Mouse (Mus musculus) embryonic fibroblast, embryonic 13.5 days (primary cell): ENCODE measurements around the gene Fbxl19. TPM values are rescaled to one million over a fixed set of nuclear protein-coding genes. Genes with fewer than 3 reads are reported as not detected.
"Not testable (repeated sequence)": the region's sequence is repeated elsewhere in the genome, so short reads cannot be mapped to it uniquely, and the experiment has no call there.

ENCODE experiments used
- H3K27ac ChIP-seq: 2 replicates; pipeline ENCODE4 v1.5.1; 2012; ENCODE audit warnings: low read length, control low read depth, inconsistent platforms; ENCODE audit not compliant: insufficient read depth
- H3K4me1 ChIP-seq: 2 replicates; pipeline ENCODE4 v1.6.1; 2011; ENCODE audit warnings: low read length; ENCODE audit not compliant: control insufficient read depth, insufficient read depth
- H3K4me3 ChIP-seq: 2 replicates; pipeline ENCODE4 v1.5.1; 2011; ENCODE audit warnings: mild to moderate bottlenecking, control low read depth, low read length; ENCODE audit not compliant: insufficient read depth
- CTCF ChIP-seq: IDR thresholded peaks from 2 replicates; pipeline ENCODE4 v1.5.1; 2011; ENCODE audit warnings: mild to moderate bottlenecking, control low read depth, low read length, moderate library complexity, borderline replicate concordance; ENCODE audit not compliant: insufficient read depth
- POLR2A ChIP-seq: IDR thresholded peaks from 2 replicates; pipeline ENCODE4 v1.6.1; 2011; ENCODE audit warnings: low read depth, mild to moderate bottlenecking, control low read depth, low read length, moderate library complexity
- polyA plus RNA-seq: library from polyadenylated mRNA; stranded (reverse); fragments of >200 nt; gene quantifications from 2 replicates; pipeline ENCODE4 v1.2.4, GENCODE M21; 2011; ENCODE audit warnings: low read depth; ENCODE audit not compliant: missing spikeins, insufficient read length

Gene Fbxl19
- polyA plus RNA-seq, 1 experiment: 17.8 TPM

DNA sequence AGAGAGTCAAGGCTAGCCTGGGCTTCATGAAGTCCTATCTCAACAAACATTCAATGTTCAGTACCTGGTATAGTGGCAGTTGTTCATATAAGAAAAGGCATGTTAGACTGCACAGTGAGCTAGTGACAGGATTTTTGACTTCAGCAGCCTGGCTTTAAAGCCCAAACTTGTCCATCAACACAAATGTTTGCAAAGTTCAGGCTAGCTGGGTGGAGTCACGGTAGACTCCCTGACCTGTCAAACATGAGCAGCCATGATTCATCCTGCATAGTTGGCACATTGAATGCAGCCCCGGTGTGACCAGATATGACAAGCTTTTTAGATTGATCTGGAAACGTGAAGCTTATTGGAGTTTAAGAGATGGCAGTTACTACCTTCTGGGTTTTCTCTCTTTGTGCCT lies 27.7 kb downstream of the Fbxl19 start:
- Histone ChIP-seq H3K27ac (no peak overlapping the region), H3K4me1 (no peaks in the 10 kb centered on the region; the same call in none of the 2 replicates), H3K4me3 (no peak overlapping the region)
- TF ChIP-seq POLR2A (no peak), CTCF (no peak)

DNA sequence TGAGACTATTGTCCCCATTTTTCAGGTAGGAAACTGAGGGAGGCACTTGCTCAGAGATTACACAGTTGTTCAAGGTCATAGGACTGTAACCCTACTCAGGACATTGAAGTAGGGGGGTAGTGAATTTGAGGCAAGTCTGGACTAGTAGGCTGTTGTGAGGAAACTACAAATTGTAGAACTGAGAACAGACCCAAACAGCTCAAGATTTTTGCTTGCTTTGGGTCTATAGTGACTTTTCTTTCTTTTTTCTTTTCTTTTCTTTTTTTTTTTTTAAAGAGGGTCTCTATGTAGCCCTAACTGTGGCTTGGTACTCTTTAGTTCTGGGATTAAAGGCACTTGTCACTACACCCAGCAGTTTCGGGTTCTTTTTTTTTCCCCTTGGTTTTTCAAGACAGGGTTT lies 28.2 kb downstream of the Fbxl19 start:
- H3K27ac ChIP-seq: no peak overlapping the region
- H3K4me1 ChIP-seq: no peaks in the 10 kb centered on the region; the same call in none of the 2 replicates
- H3K4me3 ChIP-seq: no peak overlapping the region
- TF ChIP-seq CTCF (no peak), POLR2A (no peak; the same call in 1 of the 2 replicates)

- Histone ChIP-seq H3K27ac (no peak overlapping the region), H3K4me1 (no peaks in the 10 kb centered on the region; the same call in none of the 2 replicates), H3K4me3 (no peak overlapping the region)
- TF ChIP-seq POLR2A (no peak; the same call in none of the 2 replicates), CTCF (peak; percentile 64)
Observed at GRCm38 (mm10) chr7:127773664-127774384, 29.5 kb downstream of the Fbxl19 start.

- not testable (repeated sequence) for H3K4me1 ChIP-seq
- Histone ChIP-seq H3K4me3 (peak overlapping the region; percentile 78), H3K27ac (peak overlapping the region; percentile 98)
Observed at GRCm38 (mm10) chr7:127775837-127776236, 31.5 kb downstream of the Fbxl19 start.

DNA sequence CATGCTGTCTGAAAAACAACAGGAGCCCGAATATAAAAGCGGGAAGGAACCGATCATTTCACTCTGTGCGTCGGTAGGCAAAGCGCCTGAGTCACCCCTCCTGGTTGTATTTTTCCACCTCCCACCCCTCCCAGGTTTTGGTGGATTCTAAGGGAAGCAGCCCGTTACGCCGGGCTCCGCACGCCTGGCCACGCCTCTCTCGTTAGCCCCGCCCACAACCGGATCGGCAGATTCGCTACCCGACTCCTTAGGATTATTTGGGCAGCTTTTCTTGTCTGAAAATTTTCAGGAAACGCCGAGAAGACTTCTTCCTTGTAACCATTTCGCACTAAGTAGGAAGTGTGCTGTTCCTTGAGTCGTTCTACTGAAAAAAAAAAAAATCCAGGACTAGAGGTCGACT lies 32.1 kb downstream of the Fbxl19 start, which contains the start of gene Setd1a:
Gene Setd1a (plus strand): TSS at position 245 of the 400 bp plus-strand sequence.
- TF ChIP-seq POLR2A (peak; percentile 66), CTCF (no peak)
- Histone ChIP-seq H3K4me1 (peaks cover 2% of the 10 kb centered on the region), H3K27ac (peak within 1 kb of the TSS; percentile 98), H3K4me3 (peak within 1 kb of the TSS; percentile 78)

DNA sequence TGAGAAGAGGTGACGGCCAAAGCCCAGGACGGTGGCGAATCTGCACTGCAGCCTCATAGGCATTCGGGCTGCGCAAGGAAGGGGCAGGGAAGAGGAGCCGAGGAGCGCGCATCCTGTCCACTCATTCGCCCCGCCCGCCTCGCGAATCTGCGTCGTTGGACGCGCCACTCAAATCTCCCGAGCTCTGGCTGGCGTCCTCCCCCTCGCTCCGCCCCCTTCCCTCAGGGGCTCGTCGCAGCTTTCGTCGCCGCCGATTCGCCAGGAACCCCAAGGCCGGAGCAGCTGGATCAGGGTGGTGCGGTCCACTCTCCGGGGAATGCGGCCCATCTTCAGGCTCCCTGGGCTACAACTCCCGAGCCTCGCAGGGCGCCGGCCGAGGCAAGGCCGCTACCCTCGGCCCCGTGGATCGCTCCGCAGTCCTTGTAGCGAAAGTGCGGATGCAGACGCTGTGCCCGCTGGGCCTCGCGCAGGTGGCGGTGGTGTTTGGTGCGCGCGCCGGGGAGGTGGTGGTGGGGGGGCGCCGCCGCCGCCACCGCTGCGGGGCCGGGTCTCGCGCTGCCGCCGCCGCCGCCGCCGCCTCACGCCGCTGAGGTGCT lies 32.6 kb downstream of the Fbxl19 start:
- peak; percentile 76 for TF ChIP-seq POLR2A
- TF ChIP-seq CTCF: no peak
- H3K4me3 ChIP-seq: peak overlapping the region; percentile 78
- peak overlapping the region; percentile 98 for H3K27ac ChIP-seq
- peaks cover 2% of the 10 kb centered on the region for H3K4me1 ChIP-seq

GRCm38 (mm10) chr7:127777474-127778266 lies 33.3 kb downstream of the Fbxl19 start:
- H3K4me3 ChIP-seq: peak overlapping the region; percentile 57
- peaks cover 2% of the 10 kb centered on the region for H3K4me1 ChIP-seq
- TF ChIP-seq POLR2A (peak; percentile 59; the same call in 1 of the 2 replicates), CTCF (no peak)
- peak overlapping the region; percentile 59 for H3K27ac ChIP-seq

DNA sequence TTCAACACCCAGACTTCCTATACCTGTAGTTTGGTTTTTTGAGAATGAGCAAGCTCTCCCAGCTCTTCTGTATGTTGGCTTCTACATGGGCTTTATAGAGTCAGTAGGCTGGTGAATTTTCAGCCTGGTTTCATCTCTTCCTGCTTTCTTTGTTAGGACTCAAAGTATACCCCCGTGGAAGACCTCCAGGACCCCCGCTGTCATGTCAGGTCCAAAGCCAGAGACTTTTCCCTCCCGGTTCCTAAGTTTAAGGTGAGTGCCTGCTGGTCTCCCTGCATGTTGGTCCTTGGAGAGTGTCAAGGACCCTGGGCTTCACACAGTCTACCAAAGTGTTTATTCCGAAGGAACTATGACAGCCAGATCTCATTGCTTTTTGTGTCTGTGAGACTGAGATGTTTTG lies 34.0 kb downstream of the Fbxl19 start:
- H3K27ac ChIP-seq: no peak overlapping the region
- H3K4me1 ChIP-seq: peaks cover 2% of the 10 kb centered on the region
- TF ChIP-seq POLR2A (no peak), CTCF (no peak)
- H3K4me3 ChIP-seq: peak overlapping the region; percentile 57

- no peak within 1 kb of the TSS for H3K27ac ChIP-seq
- TF ChIP-seq POLR2A: no peak
- TF ChIP-seq CTCF: no peak
- H3K4me1 ChIP-seq: no peaks in the 10 kb centered on the region
- no peak within 1 kb of the TSS for H3K4me3 ChIP-seq
Observed at GRCm38 (mm10) chr7:127785308-127785707, 41.0 kb downstream of the Fbxl19 start, which contains the start of gene Gm49388. Gene Gm49388, plus strand, starts transcription at chr7:127785608.
